Comparison of ENCODE assay signal across 8 mouse cellular contexts in genomic region chr15:98772511-98773211, GRCm38 (mm10). TPM values are rescaled to one million over a fixed set of nuclear protein-coding genes. Genes with fewer than 3 reads are reported as not detected.
A peak's percentile ranks its signal among the peaks of the same experiment; 100 is the strongest.
DNase-seq lines count a peak whose midpoint lies in the region; ATAC-seq and TF ChIP-seq lines count a peak whose summit lies in the region.

No protein-coding gene starts in this region.

- TF ChIP-seq POLR2A in bone marrow, adult 2 months (IDR thresholded peaks at IDR 0.05; ENCODE audit: borderline replicate concordance, control insufficient read depth, low read depth, low read length): no peak

- H3K27me3 ChIP-seq in heart, embryonic 11.5 days (ENCODE audit: control insufficient read depth, insufficient read depth, low read length): peaks cover 85% of the 10 kb centered on the region
- peaks cover 77% of the 10 kb centered on the region for H3K27me3 ChIP-seq in hindbrain, embryonic 11.5 days (ENCODE audit: control insufficient read depth, insufficient read depth, low read length)
- peaks cover 91% of the 10 kb centered on the region for H3K27me3 ChIP-seq in liver, embryonic 15.5 days
- peaks cover 100% of the 10 kb centered on the region for H3K27me3 ChIP-seq in neural tube, embryonic 13.5 days

- TF ChIP-seq CTCF in bone marrow, adult 2 months (IDR thresholded peaks at IDR 0.05; ENCODE audit: control insufficient read depth, insufficient read depth, low read length): no peak

- H3K4me2 ChIP-seq in heart, embryonic 11.5 days: peak overlapping the region; percentile 75
- peak overlapping the region; percentile 8 for H3K4me2 ChIP-seq in hindbrain, embryonic 11.5 days (replicated peaks; ENCODE audit: low read depth, low read length)
- H3K4me2 ChIP-seq in liver, embryonic 15.5 days: peak overlapping the region; percentile 61
- H3K4me2 ChIP-seq in neural tube, embryonic 13.5 days: peak overlapping the region; percentile 50

- H3K36me3 ChIP-seq in heart, embryonic 11.5 days (ENCODE audit: control insufficient read depth, insufficient read depth, low read length): no peaks in the 10 kb centered on the region
- no peaks in the 10 kb centered on the region for H3K36me3 ChIP-seq in hindbrain, embryonic 11.5 days (ENCODE audit: control insufficient read depth, insufficient read depth, low read length)
- H3K36me3 ChIP-seq in liver, embryonic 15.5 days (replicated peaks): no peaks in the 10 kb centered on the region
- no peaks in the 10 kb centered on the region for H3K36me3 ChIP-seq in neural tube, embryonic 13.5 days

- WGBS in heart, embryonic 11.5 days (ENCODE audit: insufficient replicate concordance): 2% methylated on average over 36 of the region's 36 CpGs
- 4% methylated on average over 36 of the region's 36 CpGs for whole genome bisulfite sequencing in bone marrow, adult 2 months
- 2% methylated on average over 36 of the region's 36 CpGs for WGBS in hindbrain, embryonic 11.5 days
- 2% methylated on average over 36 of the region's 36 CpGs for WGBS in liver, embryonic 15.5 days (ENCODE audit: insufficient replicate concordance)
- WGBS in neural tube, embryonic 13.5 days: 1% methylated on average over 36 of the region's 36 CpGs

- ATAC-seq in heart, embryonic 11.5 days (replicated peaks; ENCODE audit: insufficient number of reproducible peaks, low FRiP score, low TSS enrichment): no peak
- no peak for ATAC-seq in hindbrain, embryonic 11.5 days (ENCODE audit: low FRiP score)
- no peak for ATAC-seq in liver, embryonic 15.5 days (ENCODE audit: insufficient read depth)
- no peak for ATAC-seq in neural tube, embryonic 13.5 days (ENCODE audit: low read depth)

- H3K27ac ChIP-seq in heart, embryonic 11.5 days (ENCODE audit: low read depth, low read length): no peak overlapping the region
- H3K27ac ChIP-seq in bone marrow, adult 2 months (ENCODE audit: control insufficient read depth, insufficient read depth, low read depth, low read length, poor library complexity): peak overlapping the region; percentile 22; the same call in 1 of the 2 replicates
- H3K27ac ChIP-seq in hindbrain, embryonic 11.5 days (ENCODE audit: low read depth, low read length): no peak overlapping the region
- no peak overlapping the region for H3K27ac ChIP-seq in liver, embryonic 15.5 days (replicated peaks)
- no peak overlapping the region for H3K27ac ChIP-seq in neural tube, embryonic 13.5 days (replicated peaks)

- DNase-seq in heart, adult 11 months: no peak
- peak; percentile 54 for DNase-seq in hindbrain, embryonic 11.5 days (ENCODE audit: low spot score)
- no peak for DNase-seq in cerebellum, adult 9-10 months
- DNase-seq in urinary bladder, postnatal 14 days (ENCODE audit: low spot score): no peak

- no peaks in the 10 kb centered on the region for H3K9me3 ChIP-seq in heart, embryonic 11.5 days (replicated peaks; ENCODE audit: control insufficient read depth, low read length)
- H3K9me3 ChIP-seq in hindbrain, embryonic 11.5 days (ENCODE audit: control insufficient read depth, low read length): no peaks in the 10 kb centered on the region
- H3K9me3 ChIP-seq in liver, embryonic 15.5 days (replicated peaks): no peaks in the 10 kb centered on the region
- H3K9me3 ChIP-seq in neural tube, embryonic 13.5 days: no peaks in the 10 kb centered on the region

- peak overlapping the region; percentile 58 for H3K9ac ChIP-seq in heart, embryonic 11.5 days (ENCODE audit: low read depth, low read length)
- no peak overlapping the region; the same call in 1 of the 2 replicates for H3K9ac ChIP-seq in hindbrain, embryonic 11.5 days (ENCODE audit: low read depth, low read length)
- H3K9ac ChIP-seq in liver, embryonic 15.5 days: no peak overlapping the region
- H3K9ac ChIP-seq in neural tube, embryonic 13.5 days: 0 out of 2 replicates have a peak overlapping the region, but pooled peaks have one; percentile 34

- peaks cover 13% of the 10 kb centered on the region for H3K4me1 ChIP-seq in heart, embryonic 11.5 days (ENCODE audit: control insufficient read depth, insufficient read depth, low read length)
- no peaks in the 10 kb centered on the region; the same call in 1 of the 2 replicates for H3K4me1 ChIP-seq in bone marrow, adult 2 months (ENCODE audit: control insufficient read depth, insufficient read depth, low read length)
- peaks cover 17% of the 10 kb centered on the region for H3K4me1 ChIP-seq in hindbrain, embryonic 11.5 days (replicated peaks; ENCODE audit: control insufficient read depth, insufficient read depth, low read length)
- H3K4me1 ChIP-seq in liver, embryonic 15.5 days (replicated peaks): peaks cover 30% of the 10 kb centered on the region
- H3K4me1 ChIP-seq in neural tube, embryonic 13.5 days (replicated peaks): peaks cover 39% of the 10 kb centered on the region

- H3K4me3 ChIP-seq in heart, embryonic 11.5 days (ENCODE audit: low read depth, low read length): peak overlapping the region; percentile 46
- H3K4me3 ChIP-seq in bone marrow, adult 2 months (replicated peaks; ENCODE audit: control insufficient read depth, low read depth, low read length): peak overlapping the region; percentile 65
- H3K4me3 ChIP-seq in hindbrain, embryonic 11.5 days (ENCODE audit: low read depth, low read length): peak overlapping the region; percentile 20; the same call in 1 of the 2 replicates
- H3K4me3 ChIP-seq in liver, embryonic 15.5 days (replicated peaks): peak overlapping the region; percentile 40
- H3K4me3 ChIP-seq in neural tube, embryonic 13.5 days: peak overlapping the region; percentile 30

RNA-seq across cellular contexts. Expression of gene Wnt10b, which starts 5.3 kb away (rescaled TPM):
- not detected in 2 replicates for polyA plus RNA-seq in heart, embryonic 11.5 days (2014; fragmentation: Nextera tagmentation; extraction: Ambion mirVana)
- 1.1 and 1.4 TPM in 2 replicates for polyA plus RNA-seq in bone marrow, adult 2 months (2011; ENCODE audit: insufficient read depth, insufficient read length, low replicate concordance, missing spikeins)
- polyA plus RNA-seq in hindbrain, embryonic 11.5 days (2014; fragmentation: Nextera tagmentation; extraction: Ambion mirVana): 0.54 and 0.57 TPM in 2 replicates
- polyA plus RNA-seq in liver, embryonic 15.5 days (2015; fragmentation: Nextera tagmentation; extraction: Ambion mirVana): not detected in 2 replicates
- polyA plus RNA-seq in neural tube, embryonic 13.5 days (2015; fragmentation: Nextera tagmentation; extraction: Ambion mirVana): not detected in 2 replicates

RNA-seq across cellular contexts. Expression of gene Arf3, which starts 9.6 kb away (rescaled TPM):
- 22.8 and 30.7 TPM in 2 replicates for polyA plus RNA-seq in heart, embryonic 11.5 days (2014; fragmentation: Nextera tagmentation; extraction: Ambion mirVana)
- 11.0 and 19.8 TPM in 2 replicates for polyA plus RNA-seq in bone marrow, adult 2 months (2011; ENCODE audit: insufficient read depth, insufficient read length, low replicate concordance, missing spikeins)
- polyA plus RNA-seq in hindbrain, embryonic 11.5 days (2014; fragmentation: Nextera tagmentation; extraction: Ambion mirVana): 32.3 and 33.2 TPM in 2 replicates
- 11.7 and 14.3 TPM in 2 replicates for polyA plus RNA-seq in liver, embryonic 15.5 days (2015; fragmentation: Nextera tagmentation; extraction: Ambion mirVana)
- 71.9 and 74.9 TPM in 2 replicates for polyA plus RNA-seq in neural tube, embryonic 13.5 days (2015; fragmentation: Nextera tagmentation; extraction: Ambion mirVana)

RNA-seq across cellular contexts. Expression of gene Wnt1, which starts 17.0 kb away (rescaled TPM):
- polyA plus RNA-seq in heart, embryonic 11.5 days (2014; fragmentation: Nextera tagmentation; extraction: Ambion mirVana): not detected in 2 replicates
- polyA plus RNA-seq in bone marrow, adult 2 months (2011; ENCODE audit: insufficient read depth, insufficient read length, low replicate concordance, missing spikeins): not detected in 2 replicates
- 8.0 and 9.5 TPM in 2 replicates for polyA plus RNA-seq in hindbrain, embryonic 11.5 days (2014; fragmentation: Nextera tagmentation; extraction: Ambion mirVana)
- not detected in 2 replicates for polyA plus RNA-seq in liver, embryonic 15.5 days (2015; fragmentation: Nextera tagmentation; extraction: Ambion mirVana)
- 3.6 and 3.9 TPM in 2 replicates for polyA plus RNA-seq in neural tube, embryonic 13.5 days (2015; fragmentation: Nextera tagmentation; extraction: Ambion mirVana)

RNA-seq across cellular contexts. Expression of gene Ddn, which starts 36.6 kb away (rescaled TPM):
- polyA plus RNA-seq in heart, embryonic 11.5 days (2014; fragmentation: Nextera tagmentation; extraction: Ambion mirVana): 0.11 and 0.25 TPM in 2 replicates
- 0.25 TPM in 1 of 2 replicates, not detected in the other for polyA plus RNA-seq in bone marrow, adult 2 months (2011; ENCODE audit: insufficient read depth, insufficient read length, low replicate concordance, missing spikeins)
- polyA plus RNA-seq in hindbrain, embryonic 11.5 days (2014; fragmentation: Nextera tagmentation; extraction: Ambion mirVana): 0.35 and 0.60 TPM in 2 replicates
- polyA plus RNA-seq in liver, embryonic 15.5 days (2015; fragmentation: Nextera tagmentation; extraction: Ambion mirVana): not detected in 2 replicates
- 0.50 TPM in 2 replicates for polyA plus RNA-seq in neural tube, embryonic 13.5 days (2015; fragmentation: Nextera tagmentation; extraction: Ambion mirVana)

RNA-seq across cellular contexts. Expression of gene Fkbp11, which starts 44.7 kb away (rescaled TPM):
- 20.4 and 21.1 TPM in 2 replicates for polyA plus RNA-seq in heart, embryonic 11.5 days (2014; fragmentation: Nextera tagmentation; extraction: Ambion mirVana)
- polyA plus RNA-seq in bone marrow, adult 2 months (2011; ENCODE audit: insufficient read depth, insufficient read length, low replicate concordance, missing spikeins): 0.74 TPM in 1 of 2 replicates, not detected in the other
- 13.0 and 15.5 TPM in 2 replicates for polyA plus RNA-seq in hindbrain, embryonic 11.5 days (2014; fragmentation: Nextera tagmentation; extraction: Ambion mirVana)
- 156 and 176 TPM in 2 replicates for polyA plus RNA-seq in liver, embryonic 15.5 days (2015; fragmentation: Nextera tagmentation; extraction: Ambion mirVana)
- 8.1 and 10.9 TPM in 2 replicates for polyA plus RNA-seq in neural tube, embryonic 13.5 days (2015; fragmentation: Nextera tagmentation; extraction: Ambion mirVana)

Comparison
In these comparisons a context has a peak if more than half of its experiments do, and no peak if none do; other contexts are left out.
1. H3K4me2 ChIP-seq: peak in every context shown above with its lines; median percentile 75 in heart, embryonic 11.5 days; 61 in liver, embryonic 15.5 days; 50 in neural tube, embryonic 13.5 days; 8 in hindbrain, embryonic 11.5 days.
2. H3K9ac ChIP-seq: peak in heart, embryonic 11.5 days (single experiment) and neural tube, embryonic 13.5 days (single experiment); none in hindbrain, embryonic 11.5 days (single experiment) and liver, embryonic 15.5 days (single experiment).
3. Peak in every context shown above with its lines, with median percentiles within 50 percentile points of each other: H3K4me3 ChIP-seq.